Mouse (Mus musculus): ENCODE results near the gene Tmem184a. TPM values are rescaled to one million over a fixed set of nuclear protein-coding genes. Genes with fewer than 3 reads are reported as not detected.

The Tmem184a gene
- polyA plus RNA-seq, 1 experiment, result not detected

- 75% methylated on average over 5 of the region's 5 CpGs for WGBS
- H3K27ac ChIP-seq (ENCODE audit: control insufficient read depth, insufficient read depth, low read depth, low read length, poor library complexity), result peak overlapping the region; percentile 50
- peaks cover 23% of the 10 kb centered on the region for H3K4me1 ChIP-seq (ENCODE audit: control insufficient read depth, insufficient read depth, low read length)
- TF ChIP-seq CTCF (IDR thresholded peaks at IDR 0.05; ENCODE audit: control insufficient read depth, insufficient read depth, low read length) (no peak), POLR2A (IDR thresholded peaks at IDR 0.05; ENCODE audit: borderline replicate concordance, control insufficient read depth, low read depth, low read length) (no peak)
- peak overlapping the region; percentile 48 for H3K4me3 ChIP-seq (replicated peaks; ENCODE audit: control insufficient read depth, low read depth, low read length)
Observed at GRCm38 (mm10) chr5:139794137-139794536, 25.6 kb downstream of the Tmem184a start.

- Histone ChIP-seq H3K27ac (ENCODE audit: control insufficient read depth, insufficient read depth, low read depth, low read length, poor library complexity) (peak overlapping the region; percentile 77), H3K4me1 (ENCODE audit: control insufficient read depth, insufficient read depth, low read length) (peaks cover 23% of the 10 kb centered on the region), H3K4me3 (replicated peaks; ENCODE audit: control insufficient read depth, low read depth, low read length) (peak overlapping the region; percentile 60)
- 4% methylated on average over 11 of the region's 11 CpGs for WGBS
- no peak for TF ChIP-seq POLR2A (IDR thresholded peaks at IDR 0.05; ENCODE audit: borderline replicate concordance, control insufficient read depth, low read depth, low read length)
- TF ChIP-seq CTCF (IDR thresholded peaks at IDR 0.05; ENCODE audit: control insufficient read depth, insufficient read depth, low read length), result no peak
Observed at GRCm38 (mm10) chr5:139793338-139794089, 26.2 kb downstream of the Tmem184a start.

- 2% methylated on average over 3 of the region's 3 CpGs for WGBS
- TF ChIP-seq POLR2A (IDR thresholded peaks at IDR 0.05; ENCODE audit: borderline replicate concordance, control insufficient read depth, low read depth, low read length), result no peak
- peaks cover 23% of the 10 kb centered on the region for H3K4me1 ChIP-seq (ENCODE audit: control insufficient read depth, insufficient read depth, low read length)
- H3K4me3 ChIP-seq (replicated peaks; ENCODE audit: control insufficient read depth, low read depth, low read length), result peak overlapping the region; percentile 96
- peak overlapping the region; percentile 77 for H3K27ac ChIP-seq (ENCODE audit: control insufficient read depth, insufficient read depth, low read depth, low read length, poor library complexity)
Observed at GRCm38 (mm10) chr5:139792966-139793337, 26.8 kb downstream of the Tmem184a start.

GRCm38 (mm10) chr5:139792159-139792775, 27.4 kb downstream of the Tmem184a start:
- WGBS, result 2% methylated on average over 11 of the region's 11 CpGs
- Histone ChIP-seq H3K4me3 (replicated peaks; ENCODE audit: control insufficient read depth, low read depth, low read length) (peak overlapping the region; percentile 96), H3K4me1 (ENCODE audit: control insufficient read depth, insufficient read depth, low read length) (peaks cover 23% of the 10 kb centered on the region), H3K27ac (ENCODE audit: control insufficient read depth, insufficient read depth, low read depth, low read length, poor library complexity) (peak overlapping the region; percentile 97)
- TF ChIP-seq POLR2A (IDR thresholded peaks at IDR 0.05; ENCODE audit: borderline replicate concordance, control insufficient read depth, low read depth, low read length) (no peak), CTCF (IDR thresholded peaks at IDR 0.05; ENCODE audit: control insufficient read depth, insufficient read depth, low read length) (no peak)

- H3K4me3 ChIP-seq (replicated peaks; ENCODE audit: control insufficient read depth, low read depth, low read length), result peak within 1 kb of the TSS; percentile 96
- peaks cover 23% of the 10 kb centered on the region for H3K4me1 ChIP-seq (ENCODE audit: control insufficient read depth, insufficient read depth, low read length)
- TF ChIP-seq CTCF (IDR thresholded peaks at IDR 0.05; ENCODE audit: control insufficient read depth, insufficient read depth, low read length), result no peak
- peak; percentile 96; the same call in 1 of the 2 replicates for TF ChIP-seq POLR2A (IDR thresholded peaks at IDR 0.05; ENCODE audit: borderline replicate concordance, control insufficient read depth, low read depth, low read length)
- peak within 1 kb of the TSS; percentile 97 for H3K27ac ChIP-seq (ENCODE audit: control insufficient read depth, insufficient read depth, low read depth, low read length, poor library complexity)
- WGBS, result under 1% methylated on average over 92 of the region's 92 CpGs
Observed at GRCm38 (mm10) chr5:139791227-139792158, 28.2 kb downstream of the Tmem184a start, which contains the start of gene Mafk. TSS of gene Mafk (plus strand) at chr5:139791513.

GRCm38 (mm10) chr5:139789466-139789865, 30.3 kb downstream of the Tmem184a start:
- H3K27ac ChIP-seq (ENCODE audit: control insufficient read depth, insufficient read depth, low read depth, low read length, poor library complexity), result no peak overlapping the region
- 23% methylated on average over 4 of the region's 4 CpGs for WGBS
- no peak for TF ChIP-seq POLR2A (IDR thresholded peaks at IDR 0.05; ENCODE audit: borderline replicate concordance, control insufficient read depth, low read depth, low read length)
- peak; percentile 38; the same call in 1 of the 2 replicates for TF ChIP-seq CTCF (IDR thresholded peaks at IDR 0.05; ENCODE audit: control insufficient read depth, insufficient read depth, low read length)
- peaks cover 11% of the 10 kb centered on the region for H3K4me1 ChIP-seq (ENCODE audit: control insufficient read depth, insufficient read depth, low read length)
- H3K4me3 ChIP-seq (replicated peaks; ENCODE audit: control insufficient read depth, low read depth, low read length), result no peak overlapping the region

- no peaks in the 10 kb centered on the region; the same call in 1 of the 2 replicates for H3K4me1 ChIP-seq (ENCODE audit: control insufficient read depth, insufficient read depth, low read length)
- no peak overlapping the region for H3K4me3 ChIP-seq (replicated peaks; ENCODE audit: control insufficient read depth, low read depth, low read length)
- WGBS, result 65% methylated on average over 8 of the region's 8 CpGs
- no peak for TF ChIP-seq POLR2A (IDR thresholded peaks at IDR 0.05; ENCODE audit: borderline replicate concordance, control insufficient read depth, low read depth, low read length)
- no peak for TF ChIP-seq CTCF (IDR thresholded peaks at IDR 0.05; ENCODE audit: control insufficient read depth, insufficient read depth, low read length)
- H3K27ac ChIP-seq (ENCODE audit: control insufficient read depth, insufficient read depth, low read depth, low read length, poor library complexity), result no peak overlapping the region
Observed at GRCm38 (mm10) chr5:139781406-139781805, 38.3 kb downstream of the Tmem184a start.
